Mouse (Mus musculus) thymus, adult 2 months (tissue): ENCODE results near the gene Ptpn6. TPM values are rescaled to one million over a fixed set of nuclear protein-coding genes. Genes with fewer than 3 reads are reported as not detected.
A peak's percentile ranks its signal among the peaks of the same experiment; 100 is the strongest.

Source experiments
- DNase-seq: peaks from one replicate; pipeline ENCODE4 v3.0.0; 2021
- H3K27ac ChIP-seq: fragments of 200-500 bp; 2 replicates; pipeline ENCODE4 v1.5.1; 2012; ENCODE audit warnings: low read length, control low read depth; ENCODE audit not compliant: control insufficient read depth, insufficient read depth
- H3K27me3 ChIP-seq: fragments of 200-500 bp; 2 replicates; pipeline ENCODE4 v1.6.1; 2012; ENCODE audit warnings: mild to moderate bottlenecking, low read length, moderate library complexity, mixed read lengths; ENCODE audit not compliant: control insufficient read depth, insufficient read depth
- H3K36me3 ChIP-seq: fragments of 200-500 bp; 2 replicates; pipeline ENCODE4 v1.6.1; 2012; ENCODE audit warnings: mild to moderate bottlenecking, low read length, moderate library complexity; ENCODE audit not compliant: control insufficient read depth, insufficient read depth
- H3K4me1 ChIP-seq: fragments of 200-500 bp; replicated peaks from 2 replicates; pipeline ENCODE4 v1.6.1; 2012; ENCODE audit warnings: low read length; ENCODE audit not compliant: control insufficient read depth, insufficient read depth
- H3K4me3 ChIP-seq: fragments of 200-500 bp; 2 replicates; pipeline ENCODE4 v1.5.1; 2012; ENCODE audit warnings: mild to moderate bottlenecking, low read length, control low read depth, moderate library complexity; ENCODE audit not compliant: control insufficient read depth, insufficient read depth
- CTCF ChIP-seq: fragments of 200-500 bp; IDR thresholded peaks from 2 replicates; pipeline ENCODE4 v1.5.1; 2012; ENCODE audit warnings: mild to moderate bottlenecking, control low read depth, low read length, moderate library complexity, borderline replicate concordance; ENCODE audit not compliant: control insufficient read depth, poor library complexity, insufficient read depth; ENCODE audit errors: extremely low read depth
- POLR2A ChIP-seq: fragments of 200-500 bp; IDR thresholded peaks from 2 replicates; pipeline ENCODE4 v1.6.1; 2012; ENCODE audit warnings: mild to moderate bottlenecking, low read length, control low read depth, moderate library complexity; ENCODE audit not compliant: control insufficient read depth, poor library complexity, insufficient read depth; ENCODE audit errors: extremely low read depth
- WGBS: fragments of 180-500 bp; shearing (Covaris S2); methylation state at CpG from one replicate; pipeline ENCODE4 v1.1.7; 2018; 5-methylcytosine and 5-hydroxymethylcytosine counted together
- polyA plus RNA-seq: library from polyadenylated mRNA; depleted of rRNA; stranded (reverse); fragments of >200 nt; gene quantifications from 2 replicates; pipeline ENCODE4 v1.2.3, GENCODE M21; 2012

The Ptpn6 gene
- polyA plus RNA-seq, 1 experiment = 210 TPM

DNA sequence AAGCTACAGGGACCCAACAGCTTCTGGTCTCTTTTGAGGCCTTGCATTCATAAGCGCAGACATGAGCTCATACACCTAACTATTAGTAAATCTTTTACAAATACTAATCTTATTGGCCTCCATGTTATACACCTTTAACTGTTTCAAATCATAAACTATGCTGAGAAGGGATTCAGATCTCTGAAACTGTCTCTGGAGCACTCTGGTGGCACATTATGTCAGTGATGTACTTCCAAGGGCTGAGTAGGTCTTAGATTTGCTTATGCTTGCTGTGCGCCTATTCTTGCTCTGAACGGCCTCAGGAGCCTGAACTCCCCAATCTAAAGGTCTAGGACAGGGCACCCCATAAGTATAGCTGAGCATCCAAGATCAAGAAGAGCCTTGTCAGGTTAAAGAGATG is 3.3 kb upstream of the Ptpn6 start:
- Histone ChIP-seq H3K27me3 (no peaks in the 10 kb centered on the region), H3K27ac (peak overlapping the region; percentile 93), H3K36me3 (no peaks in the 10 kb centered on the region), H3K4me1 (peaks cover 44% of the 10 kb centered on the region), H3K4me3 (peak overlapping the region; percentile 39)
- 88% methylated on average over 3 of the region's 3 CpGs for WGBS
- TF ChIP-seq CTCF (no peak), POLR2A (no peak)
- no peak for DNase-seq

DNA sequence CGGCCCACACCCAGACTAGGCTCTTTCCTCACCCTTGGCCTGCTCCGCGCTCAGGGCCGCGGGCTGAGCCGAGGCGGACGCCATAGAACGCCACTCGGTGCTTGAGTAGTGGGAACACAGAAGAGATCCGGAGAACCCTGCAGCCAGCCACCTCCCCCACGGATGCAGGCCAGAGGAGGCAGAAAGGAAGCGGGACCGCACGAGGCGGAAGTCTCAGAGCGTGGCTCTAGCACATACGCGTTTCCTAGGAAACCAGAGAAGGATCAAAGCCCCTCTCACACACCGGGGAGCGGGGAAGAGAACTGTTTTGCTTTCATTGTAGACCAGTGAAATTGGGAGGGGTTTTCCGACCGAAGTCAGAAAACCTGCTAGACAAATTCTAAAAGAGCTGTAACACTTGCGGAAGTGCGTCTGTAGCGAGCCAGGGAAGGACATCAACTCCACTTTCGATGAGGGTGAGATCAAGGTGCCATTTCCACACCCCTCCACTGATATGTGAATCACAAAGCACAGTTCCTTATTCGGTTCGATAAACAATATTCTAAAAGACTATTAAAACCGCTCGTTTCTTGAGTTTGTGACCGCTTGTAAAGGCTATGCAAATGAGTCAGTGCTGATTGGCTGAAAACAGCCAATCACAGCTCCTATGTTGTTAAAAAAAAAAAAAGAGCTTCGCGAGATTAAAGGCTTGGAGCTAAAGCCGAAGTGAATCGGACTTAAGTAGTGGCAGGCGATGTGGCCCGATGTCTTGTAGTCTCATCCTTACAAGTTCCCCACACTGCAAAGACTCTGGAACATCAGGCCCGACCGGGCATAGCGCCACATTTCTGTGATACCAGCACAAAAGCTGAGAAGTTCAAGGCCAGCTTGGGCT is 2.6 kb upstream of the Ptpn6 start, which contains the start of gene Grcc10:
Gene Grcc10 (minus strand): TSS at position 487 of the 874 bp plus-strand sequence.
- Histone ChIP-seq H3K4me3 (peak within 1 kb of the TSS; percentile 79), H3K36me3 (no peaks in the 10 kb centered on the region), H3K27ac (peak within 1 kb of the TSS; percentile 93), H3K4me1 (peaks cover 37% of the 10 kb centered on the region), H3K27me3 (no peaks in the 10 kb centered on the region)
- WGBS = under 1% methylated on average over 41 of the region's 41 CpGs
- TF ChIP-seq POLR2A = peak; percentile 95
- TF ChIP-seq CTCF = no peak
- peak; percentile 91 for DNase-seq

DNA sequence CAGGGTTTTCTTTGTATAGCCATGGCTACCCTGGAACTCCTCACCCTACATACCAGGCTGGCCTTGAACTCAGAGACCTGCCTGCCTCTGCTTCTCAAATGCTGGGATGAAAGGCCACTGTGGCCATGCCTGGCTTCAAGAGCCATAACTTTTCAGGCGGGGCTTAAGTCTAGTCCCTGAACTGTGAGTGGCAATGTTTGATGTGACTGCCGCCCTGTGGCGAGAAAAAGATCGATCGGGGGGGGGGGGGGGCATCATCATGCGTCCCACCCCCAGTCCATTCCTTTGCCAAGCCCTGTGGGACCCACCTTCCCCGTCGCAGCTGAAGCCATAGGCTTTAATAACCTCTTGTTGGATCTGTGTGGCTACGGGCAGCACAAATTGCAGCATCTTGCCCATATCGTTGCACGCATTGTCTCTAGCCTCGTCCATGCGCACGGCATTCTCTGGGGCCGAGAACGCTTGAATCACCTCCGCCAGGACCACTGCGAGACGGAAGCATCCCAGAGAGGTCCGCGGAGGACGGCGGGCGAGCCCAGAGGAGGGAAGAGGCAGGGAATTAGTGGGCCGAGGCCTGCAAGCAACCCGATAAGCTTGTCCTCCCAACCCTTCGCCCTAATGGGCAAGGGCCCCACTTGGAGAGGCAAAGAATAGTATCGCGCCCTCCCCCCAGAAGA is 1.8 kb upstream of the Ptpn6 start:
- H3K4me1 ChIP-seq = peaks cover 35% of the 10 kb centered on the region
- H3K36me3 ChIP-seq = no peaks in the 10 kb centered on the region
- H3K27me3 ChIP-seq = no peaks in the 10 kb centered on the region
- peak overlapping the region; percentile 93 for H3K27ac ChIP-seq
- peak; percentile 68 for DNase-seq
- no peak for TF ChIP-seq POLR2A
- TF ChIP-seq CTCF = peak; percentile 71; the same call in 1 of the 2 replicates
- H3K4me3 ChIP-seq = peak overlapping the region; percentile 79
- 0% methylated on average over 29 of the region's 29 CpGs for WGBS

DNA sequence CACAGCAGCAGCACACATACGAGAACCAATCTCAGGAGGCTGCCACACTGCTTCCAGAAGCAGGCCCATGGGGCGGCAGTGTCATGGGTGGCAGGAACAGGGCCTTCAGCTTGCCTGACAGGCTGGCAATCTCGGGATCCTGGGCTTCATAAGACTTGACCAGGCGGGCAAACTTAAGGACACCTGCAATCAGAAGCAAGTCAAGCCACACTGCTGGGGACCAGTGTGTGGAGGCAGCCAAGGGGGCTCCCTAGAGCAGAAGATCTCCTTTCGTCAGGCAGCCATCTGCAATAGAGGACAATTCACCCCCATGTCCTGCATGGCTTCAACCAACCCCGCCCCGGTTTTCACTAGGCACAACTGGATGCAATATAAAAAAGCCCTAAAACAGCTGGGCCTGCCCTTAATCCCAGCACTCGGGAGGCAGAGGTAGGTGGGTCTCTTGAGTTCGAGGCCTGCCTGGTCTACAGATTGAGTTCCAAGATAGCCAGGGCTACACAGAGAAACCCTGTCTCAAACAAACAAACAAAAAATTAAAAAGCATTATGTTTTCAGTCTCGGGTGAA is 800 bp upstream of the Ptpn6 start:
- TF ChIP-seq POLR2A (no peak), CTCF (no peak)
- Histone ChIP-seq H3K27ac (peak overlapping the region; percentile 38), H3K36me3 (no peaks in the 10 kb centered on the region), H3K4me1 (peaks cover 29% of the 10 kb centered on the region), H3K4me3 (no peak overlapping the region), H3K27me3 (no peaks in the 10 kb centered on the region)
- DNase-seq = no peak
- WGBS = 84% methylated on average over 10 of the region's 10 CpGs

DNA sequence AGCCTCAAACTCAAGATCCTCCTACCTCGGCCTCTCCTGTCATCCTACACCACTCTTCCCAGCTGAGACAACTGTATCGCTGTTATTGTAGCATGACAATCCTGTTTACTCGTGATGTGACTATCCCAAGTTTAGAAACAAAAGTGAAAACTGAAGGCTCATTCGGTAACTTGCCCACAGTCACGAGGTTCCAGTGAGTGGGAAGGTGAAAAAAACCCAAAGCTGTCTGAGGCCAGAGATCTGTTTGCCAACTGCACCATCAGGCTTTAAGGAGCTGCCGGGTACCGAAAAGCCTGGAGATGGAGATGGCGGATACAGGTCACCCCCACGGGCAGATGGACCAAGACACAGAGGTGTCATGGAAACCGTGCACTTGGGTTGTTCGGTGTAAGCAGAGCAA is 1.5 kb downstream of the Ptpn6 start:
- DNase-seq = no peak
- no peak overlapping the region for H3K27ac ChIP-seq
- H3K4me1 ChIP-seq = peaks cover 38% of the 10 kb centered on the region
- no peaks in the 10 kb centered on the region for H3K27me3 ChIP-seq
- H3K4me3 ChIP-seq = no peak overlapping the region
- 94% methylated on average over 11 of the region's 11 CpGs for WGBS
- no peaks in the 10 kb centered on the region for H3K36me3 ChIP-seq
- TF ChIP-seq CTCF = no peak
- no peak for TF ChIP-seq POLR2A

DNA sequence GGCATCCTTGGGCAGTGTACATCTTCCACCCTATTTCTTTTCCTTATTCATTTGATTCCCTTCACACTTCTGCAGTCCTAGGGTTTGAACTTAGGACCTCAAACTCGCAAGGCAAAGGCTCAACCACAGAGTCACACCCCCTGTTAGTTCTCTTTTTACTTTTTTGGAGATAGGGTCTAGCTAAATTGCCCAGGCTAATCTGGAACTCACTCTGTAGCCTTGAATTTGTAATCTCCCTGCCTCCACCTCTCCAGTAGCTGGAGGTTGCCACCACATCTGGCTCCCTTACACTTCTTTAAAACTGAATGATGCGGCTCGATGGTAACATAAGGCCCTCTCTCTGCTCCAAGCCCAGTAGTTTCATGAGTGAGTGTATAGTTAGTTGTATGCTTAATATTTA is 4.1 kb downstream of the Ptpn6 start:
- Histone ChIP-seq H3K27me3 (no peaks in the 10 kb centered on the region), H3K4me1 (peaks cover 50% of the 10 kb centered on the region), H3K36me3 (no peaks in the 10 kb centered on the region), H3K4me3 (no peak overlapping the region), H3K27ac (no peak overlapping the region)
- TF ChIP-seq CTCF = no peak
- DNase-seq = no peak
- WGBS = 91% methylated on average over 3 of the region's 3 CpGs
